In the genomic region with DNA sequence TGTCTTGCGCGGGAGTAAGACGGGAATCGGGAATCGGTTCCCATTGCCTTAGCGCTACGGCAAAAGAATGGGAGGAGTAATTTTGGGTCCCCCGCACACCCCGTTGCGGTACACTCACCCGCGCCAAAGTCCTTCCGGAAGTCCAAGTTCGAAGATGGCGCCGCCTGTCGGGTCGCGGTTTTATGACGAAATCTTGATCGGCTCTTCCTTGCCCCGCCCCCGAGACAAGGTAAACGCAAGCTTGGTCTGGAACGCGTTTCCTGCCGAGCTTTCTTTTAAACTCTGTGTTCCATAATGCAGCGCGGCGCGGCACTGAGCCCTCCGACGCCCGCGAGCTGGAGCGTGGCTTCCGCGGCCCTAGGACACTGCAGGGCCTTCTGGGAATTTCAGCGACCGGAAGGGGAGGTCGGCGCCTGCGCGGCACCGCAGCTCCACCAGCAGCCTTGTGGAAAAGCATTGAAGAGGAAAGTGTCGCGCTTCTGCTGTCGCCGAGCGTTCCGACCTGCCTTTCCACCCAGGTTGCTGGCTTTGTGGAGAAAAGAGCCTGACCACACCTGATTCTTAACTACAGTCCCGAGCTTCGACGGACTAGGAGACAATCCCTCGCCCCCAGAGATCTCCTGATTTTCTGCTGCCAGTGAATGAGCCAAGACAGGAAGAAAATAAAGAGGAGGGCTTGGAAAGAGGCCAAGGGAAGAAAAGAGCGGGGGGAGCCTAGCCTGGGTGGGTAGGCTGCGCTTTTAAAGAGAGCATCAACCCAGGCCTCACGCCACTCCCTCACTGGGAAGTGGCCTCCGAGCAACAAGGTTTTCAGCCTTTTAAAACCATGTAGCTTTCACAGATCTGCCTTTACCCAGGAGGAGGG, we compare ENCODE assay signal across 8 mouse cellular contexts. TPM values are rescaled to one million over a fixed set of nuclear protein-coding genes. Genes with fewer than 3 reads are reported as not detected.
DNase-seq lines count a peak whose midpoint lies in the region; ATAC-seq and TF ChIP-seq lines count a peak whose summit lies in the region.

Gm29609 (minus strand) TSS at position 146 of the 865 bp plus-strand sequence.
Gtf3c2 (minus strand) TSS at position 379 of the 865 bp plus-strand sequence.

- H3K4me1 ChIP-seq in hindbrain, embryonic 13.5 days (replicated peaks): peaks cover 28% of the 10 kb centered on the region

- under 1% methylated on average over 59 of the region's 59 CpGs for WGBS in hindbrain, embryonic 13.5 days

- peak within 1 kb of the TSS; percentile 93 for H3K4me2 ChIP-seq in hindbrain, embryonic 13.5 days

- H3K9ac ChIP-seq in hindbrain, embryonic 13.5 days: peak within 1 kb of the TSS; percentile 88

- in situ Hi-C loops in Patski (cut with MboI; ENCODE audit: low pct_unique_long_range_greater_than_20kb): no loop called here

- no peak for TF ChIP-seq CTCF in Patski (IDR thresholded peaks at IDR 0.05)

- H3K36me3 ChIP-seq in hindbrain, embryonic 13.5 days: peaks cover 5% of the 10 kb centered on the region; the same call in 1 of the 2 replicates

- H3K9me3 ChIP-seq in hindbrain, embryonic 13.5 days: no peaks in the 10 kb centered on the region

- POLR2A ChIA-PET in Patski (lab: Charles Lee): interaction anchor here (1.3 to 3.5 kb wide), 6 partner anchors 11 to 35 kb away, joined by 3 to 24 read pairs (median 10); partner anchors contain the start of genes Eif2b4, Mpv17, Snx17 and Zfp513

- H3K4me3 ChIP-seq in hindbrain, embryonic 13.5 days: peak within 1 kb of the TSS; percentile 70

- H3K27ac ChIP-seq in hindbrain, embryonic 13.5 days: peak within 1 kb of the TSS; percentile 94

- no peaks in the 10 kb centered on the region for H3K27me3 ChIP-seq in Patski
- H3K27me3 ChIP-seq in hindbrain, embryonic 13.5 days: no peaks in the 10 kb centered on the region

- CTCF ChIA-PET in Patski (lab: Charles Lee): interaction anchor here (1.0 to 2.4 kb wide), 4 partner anchors 10 to 28 kb away, joined by 3 to 11 read pairs (median 6); no protein-coding TSS in a partner anchor

- ATAC-seq in Patski: peak; percentile 89
- peak; percentile 99 for ATAC-seq in hindbrain, embryonic 13.5 days (ENCODE audit: low FRiP score)

- peak; percentile 92 for DNase-seq in Patski (ENCODE audit: low read depth, low spot score)
- DNase-seq in cerebellum, postnatal 14 days: peak; percentile 98
- peak; percentile 94 to 95 for DNase-seq in frontal cortex, postnatal 14 days (ENCODE audit: low spot score in 2 of 2)
- peak; percentile 93 for DNase-seq in layer of hippocampus, postnatal 25 days (ENCODE audit: extremely low spot score in 1 of 2, low spot score in 1 of 2)
- peak; percentile 94 for DNase-seq in lung, postnatal 25 days (ENCODE audit: low spot score)
- peak; percentile 95 for DNase-seq in retina, embryonic 14.5 days (ENCODE audit: low spot score)
- peak; percentile 98 for DNase-seq in thymus, postnatal 4 days

RNA-seq across cellular contexts. Expression of gene Gm29609, which starts in this region (rescaled TPM):
- polyA plus RNA-seq in Patski (2021): 3.9 TPM
- 0.78 and 1.8 TPM in 2 replicates for polyA plus RNA-seq in hindbrain, embryonic 13.5 days (2015; fragmentation: Nextera tagmentation; extraction: Ambion mirVana)
- total RNA-seq in layer of hippocampus, postnatal 25 days (2021): 1 to 10 TPM; 1.6 to 2.8 TPM

RNA-seq across cellular contexts. Expression of gene Gtf3c2, which starts in this region (rescaled TPM):
- polyA plus RNA-seq in Patski (2021): 63.0 TPM
- polyA plus RNA-seq in hindbrain, embryonic 13.5 days (2015; fragmentation: Nextera tagmentation; extraction: Ambion mirVana): 67.5 and 72.2 TPM in 2 replicates
- total RNA-seq in layer of hippocampus, postnatal 25 days (2021): 10 to 100 TPM; 50.8 to 77.4 TPM

Comparison
In these comparisons a context has a peak if more than half of its experiments do, and no peak if none do; other contexts are left out.
1. Peak in every context shown above with its lines: DNase-seq, ATAC-seq, H3K4me3 ChIP-seq and H3K27ac ChIP-seq.